Mouse (Mus musculus) kidney, adult 2 months (tissue): Measurements from ENCODE around the gene Irf2.

ENCODE experiments used
- CTCF ChIP-seq: fragments of 200-500 bp; conservative IDR thresholded peaks from 2 replicates; pipeline ENCODE4 v1.5.1; 2011; ENCODE audit warnings: low read depth, mild to moderate bottlenecking, control low read depth, low read length, moderate library complexity, mixed read lengths; ENCODE audit not compliant: insufficient read depth, insufficient read length
- POLR2A ChIP-seq: fragments of 200-500 bp; IDR thresholded peaks from one replicate; pipeline ENCODE4 v1.6.1; 2011; ENCODE audit warnings: low read depth, low read length, control low read depth

GRCm38 (mm10) chr8:46777760-46778460, 38.4 kb downstream of the Irf2 start:
- TF ChIP-seq CTCF (no peak), POLR2A (no peak)
